Mouse (Mus musculus) embryonic fibroblast, embryonic 13.5 days (primary cell): ENCODE results near the gene Zan.

Experiments
- CTCF ChIP-seq: IDR thresholded peaks from 2 replicates; pipeline ENCODE4 v1.5.1; 2011; ENCODE audit warnings: mild to moderate bottlenecking, control low read depth, low read length, moderate library complexity, borderline replicate concordance; ENCODE audit not compliant: insufficient read depth
- POLR2A ChIP-seq: IDR thresholded peaks from 2 replicates; pipeline ENCODE4 v1.6.1; 2011; ENCODE audit warnings: low read depth, mild to moderate bottlenecking, control low read depth, low read length, moderate library complexity

GRCm38 (mm10) chr5:137524671-137525070 lies 47.8 kb upstream of the Zan start:
- TF ChIP-seq POLR2A = no peak
- no peak for TF ChIP-seq CTCF
